Mouse (Mus musculus): ENCODE results near the gene E4f1.

- no peak for TF ChIP-seq POLR2A (IDR thresholded peaks at IDR 0.05; ENCODE audit: insufficient read depth, low read depth, low read length)
- no peak for TF ChIP-seq CTCF (IDR thresholded peaks at IDR 0.05; ENCODE audit: insufficient read depth, low read depth, low read length)
Observed at GRCm38 (mm10) chr17:24477053-24477984, 7.2 kb upstream of the E4f1 start.

Data from olfactory bulb, adult 2 months (tissue).